Mouse (Mus musculus): ENCODE measurements around the gene Slc29a4. TPM values are rescaled to one million over a fixed set of nuclear protein-coding genes. Genes with fewer than 3 reads are reported as not detected.

The Slc29a4 gene
- 3.2 and 5.5 TPM in 2 replicates for polyA plus RNA-seq (2021; fragmentation: Nextera tagmentation)
- long read RNA-seq, experiment 1, transcript Slc29a4-201 (11 exons, 2,789 nt): major isoform, 6 of 12 reads
- long read RNA-seq, experiment 1, partial matches to known transcripts: 6 of 12 reads
- long read RNA-seq, experiment 1, other reads (novel, unspliced or antisense): 0 of 12 reads
- long read RNA-seq, experiment 2, partial matches to known transcripts: 1 of 1 reads
- long read RNA-seq, experiment 2, other reads (novel, unspliced or antisense): 0 of 1 reads

DNA sequence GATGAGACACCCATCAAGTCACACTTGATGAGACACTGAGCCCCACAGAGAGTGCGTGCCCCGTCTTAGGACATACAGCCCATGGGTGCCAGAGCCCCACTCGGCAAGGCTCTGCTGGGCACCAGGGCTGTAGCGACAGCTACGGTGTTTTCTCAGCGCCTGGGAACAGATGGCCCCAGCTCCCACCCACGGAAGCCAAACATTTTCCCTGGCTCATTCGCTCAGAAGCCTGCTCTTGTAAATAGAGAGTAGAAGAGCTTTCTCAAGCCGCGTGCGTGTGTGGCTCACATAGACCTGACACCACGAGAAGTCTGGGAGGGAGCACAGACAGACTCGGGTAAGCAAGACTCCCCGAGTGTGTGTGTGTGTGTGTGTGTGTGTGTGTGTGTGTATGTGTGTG, at the start of gene Slc29a4:
Gene Slc29a4, plus strand, starts transcription at position 265 of the 400 bp plus-strand sequence.

Other genes with a start within 250 kb of the Slc29a4 start
- gene Ap5z1, start 228.6 kb upstream of the Slc29a4 start, polyA plus RNA-seq (2021; fragmentation: Nextera tagmentation): 7.7 and 8.9 TPM in 2 replicates
- 0.03 TPM in 1 of 2 replicates, not detected in the other for gene Papolb, start 162.4 kb upstream of the Slc29a4 start, polyA plus RNA-seq (2021; fragmentation: Nextera tagmentation)
- 3.5 and 6.1 TPM in 2 replicates for gene Radil, start 141.4 kb upstream of the Slc29a4 start, polyA plus RNA-seq (2021; fragmentation: Nextera tagmentation)
- 116 and 144 TPM in 2 replicates for gene Mmd2, start 83.7 kb upstream of the Slc29a4 start, polyA plus RNA-seq (2021; fragmentation: Nextera tagmentation)
- gene Wipi2, start 64.8 kb upstream of the Slc29a4 start, polyA plus RNA-seq (2021; fragmentation: Nextera tagmentation): 30.8 and 39.9 TPM in 2 replicates
- 2.8 and 9.3 TPM in 2 replicates for gene Tnrc18, start 125.2 kb downstream of the Slc29a4 start, polyA plus RNA-seq (2021; fragmentation: Nextera tagmentation)
- gene Fbxl18, start 202.9 kb downstream of the Slc29a4 start, polyA plus RNA-seq (2021; fragmentation: Nextera tagmentation): 16.2 and 17.4 TPM in 2 replicates
- gene Actb, start 214.2 kb downstream of the Slc29a4 start, polyA plus RNA-seq (2021; fragmentation: Nextera tagmentation): 4,361 and 6,643 TPM in 2 replicates